Mouse (Mus musculus) liver, embryonic 14.5 days (tissue): ENCODE results near the gene Ltf.

Experiments
- CTCF ChIP-seq: IDR thresholded peaks from 2 replicates; pipeline ENCODE4 v1.5.1; 2016; ENCODE audit warnings: antibody characterized with exemption, low read depth, control low read depth
- EP300 ChIP-seq: IDR thresholded peaks from 2 replicates; pipeline ENCODE4 v1.6.1; 2016; ENCODE audit warnings: antibody characterized with exemption, low read depth

GRCm38 (mm10) chr9:111080801-111081200 lies 61.7 kb downstream of the Ltf start:
- TF ChIP-seq CTCF (no peak), EP300 (no peak)
